Mouse (Mus musculus) thymus, adult 2 months (tissue): ENCODE results near the gene Sesn1. TPM values are rescaled to one million over a fixed set of nuclear protein-coding genes. Genes with fewer than 3 reads are reported as not detected.

Source experiments
- DNase-seq: peaks from one replicate; pipeline ENCODE4 v3.0.0; 2021
- H3K27ac ChIP-seq: fragments of 200-500 bp; 2 replicates; pipeline ENCODE4 v1.5.1; 2012; ENCODE audit warnings: low read length, control low read depth; ENCODE audit not compliant: control insufficient read depth, insufficient read depth
- H3K27me3 ChIP-seq: fragments of 200-500 bp; 2 replicates; pipeline ENCODE4 v1.6.1; 2012; ENCODE audit warnings: mild to moderate bottlenecking, low read length, moderate library complexity, mixed read lengths; ENCODE audit not compliant: control insufficient read depth, insufficient read depth
- H3K36me3 ChIP-seq: fragments of 200-500 bp; 2 replicates; pipeline ENCODE4 v1.6.1; 2012; ENCODE audit warnings: mild to moderate bottlenecking, low read length, moderate library complexity; ENCODE audit not compliant: control insufficient read depth, insufficient read depth
- H3K4me1 ChIP-seq: fragments of 200-500 bp; replicated peaks from 2 replicates; pipeline ENCODE4 v1.6.1; 2012; ENCODE audit warnings: low read length; ENCODE audit not compliant: control insufficient read depth, insufficient read depth
- H3K4me3 ChIP-seq: fragments of 200-500 bp; 2 replicates; pipeline ENCODE4 v1.5.1; 2012; ENCODE audit warnings: mild to moderate bottlenecking, low read length, control low read depth, moderate library complexity; ENCODE audit not compliant: control insufficient read depth, insufficient read depth
- CTCF ChIP-seq: fragments of 200-500 bp; IDR thresholded peaks from 2 replicates; pipeline ENCODE4 v1.5.1; 2012; ENCODE audit warnings: mild to moderate bottlenecking, control low read depth, low read length, moderate library complexity, borderline replicate concordance; ENCODE audit not compliant: control insufficient read depth, poor library complexity, insufficient read depth; ENCODE audit errors: extremely low read depth
- POLR2A ChIP-seq: fragments of 200-500 bp; IDR thresholded peaks from 2 replicates; pipeline ENCODE4 v1.6.1; 2012; ENCODE audit warnings: mild to moderate bottlenecking, low read length, control low read depth, moderate library complexity; ENCODE audit not compliant: control insufficient read depth, poor library complexity, insufficient read depth; ENCODE audit errors: extremely low read depth
- WGBS: fragments of 180-500 bp; shearing (Covaris S2); methylation state at CpG from one replicate; pipeline ENCODE4 v1.1.7; 2018; 5-methylcytosine and 5-hydroxymethylcytosine counted together
- polyA plus RNA-seq: library from polyadenylated mRNA; depleted of rRNA; stranded (reverse); fragments of >200 nt; gene quantifications from 2 replicates; pipeline ENCODE4 v1.2.3, GENCODE M21; 2012

Sesn1 gene
- polyA plus RNA-seq, 1 experiment, result 51.7 TPM

- Histone ChIP-seq H3K27me3 (no peaks in the 10 kb centered on the region), H3K4me3 (no peak overlapping the region), H3K4me1 (peaks cover 9% of the 10 kb centered on the region), H3K36me3 (no peaks in the 10 kb centered on the region), H3K27ac (no peak overlapping the region)
- DNase-seq, result no peak
- TF ChIP-seq CTCF (no peak), POLR2A (no peak)
Measured at GRCm38 (mm10) chr10:41866838-41867154, 57.1 kb downstream of the Sesn1 start.

- Histone ChIP-seq H3K4me1 (peaks cover 9% of the 10 kb centered on the region), H3K36me3 (no peaks in the 10 kb centered on the region), H3K27me3 (no peaks in the 10 kb centered on the region), H3K4me3 (no peak overlapping the region), H3K27ac (no peak overlapping the region)
- DNase-seq, result no peak
- no peak for TF ChIP-seq POLR2A
- TF ChIP-seq CTCF, result no peak
- 25% methylated on average over 5 of the region's 5 CpGs for WGBS
Measured at GRCm38 (mm10) chr10:41867956-41868355, 58.2 kb downstream of the Sesn1 start.

- H3K36me3 ChIP-seq, result no peaks in the 10 kb centered on the region
- no peak for DNase-seq
- no peak overlapping the region for H3K27ac ChIP-seq
- H3K4me1 ChIP-seq, result peaks cover 9% of the 10 kb centered on the region
- no peak overlapping the region for H3K4me3 ChIP-seq
- no peak for TF ChIP-seq CTCF
- TF ChIP-seq POLR2A, result no peak
- H3K27me3 ChIP-seq, result no peaks in the 10 kb centered on the region
- WGBS, result 19% methylated on average over 2 of the region's 2 CpGs
Measured at GRCm38 (mm10) chr10:41870101-41870500, 60.4 kb downstream of the Sesn1 start.

- Histone ChIP-seq H3K27me3 (no peaks in the 10 kb centered on the region), H3K4me3 (no peak overlapping the region), H3K36me3 (no peaks in the 10 kb centered on the region), H3K27ac (no peak overlapping the region), H3K4me1 (peaks cover 9% of the 10 kb centered on the region)
- TF ChIP-seq CTCF (no peak), POLR2A (no peak)
- WGBS, result 100% methylated on average over 2 of the region's 2 CpGs
- no peak for DNase-seq
Measured at GRCm38 (mm10) chr10:41871564-41871963, 61.8 kb downstream of the Sesn1 start.

GRCm38 (mm10) chr10:41875624-41876023, 65.9 kb downstream of the Sesn1 start:
- H3K36me3 ChIP-seq, result no peaks in the 10 kb centered on the region
- no peak for TF ChIP-seq CTCF
- TF ChIP-seq POLR2A, result no peak
- H3K4me3 ChIP-seq, result no peak overlapping the region
- H3K27me3 ChIP-seq, result no peaks in the 10 kb centered on the region
- H3K27ac ChIP-seq, result no peak overlapping the region
- H3K4me1 ChIP-seq, result peaks cover 8% of the 10 kb centered on the region
- no peak for DNase-seq

GRCm38 (mm10) chr10:41878344-41878743, 68.6 kb downstream of the Sesn1 start:
- Histone ChIP-seq H3K36me3 (no peaks in the 10 kb centered on the region), H3K4me3 (no peak overlapping the region), H3K27me3 (no peaks in the 10 kb centered on the region), H3K4me1 (peaks cover 18% of the 10 kb centered on the region), H3K27ac (no peak overlapping the region)
- DNase-seq, result no peak
- WGBS, result 94% methylated on average over 11 of the region's 11 CpGs
- TF ChIP-seq CTCF (no peak), POLR2A (no peak)

GRCm38 (mm10) chr10:41879675-41880074, 69.9 kb downstream of the Sesn1 start:
- H3K27me3 ChIP-seq, result no peaks in the 10 kb centered on the region
- H3K27ac ChIP-seq, result peak overlapping the region; percentile 57; the same call in 1 of the 2 replicates
- H3K36me3 ChIP-seq, result no peaks in the 10 kb centered on the region
- 97% methylated on average over 1 of the region's 1 CpGs for WGBS
- TF ChIP-seq CTCF (no peak), POLR2A (no peak)
- DNase-seq, result no peak
- H3K4me1 ChIP-seq, result peaks cover 23% of the 10 kb centered on the region
- no peak overlapping the region for H3K4me3 ChIP-seq
